Mouse (Mus musculus) retina, embryonic 14.5 days (tissue): ENCODE results near the gene Rab34.

Experiments used
- DNase-seq: peaks from one replicate; pipeline ENCODE4 v3.0.0-alpha.2; 2015; ENCODE audit warnings: low spot score

Gene Rab34

DNA sequence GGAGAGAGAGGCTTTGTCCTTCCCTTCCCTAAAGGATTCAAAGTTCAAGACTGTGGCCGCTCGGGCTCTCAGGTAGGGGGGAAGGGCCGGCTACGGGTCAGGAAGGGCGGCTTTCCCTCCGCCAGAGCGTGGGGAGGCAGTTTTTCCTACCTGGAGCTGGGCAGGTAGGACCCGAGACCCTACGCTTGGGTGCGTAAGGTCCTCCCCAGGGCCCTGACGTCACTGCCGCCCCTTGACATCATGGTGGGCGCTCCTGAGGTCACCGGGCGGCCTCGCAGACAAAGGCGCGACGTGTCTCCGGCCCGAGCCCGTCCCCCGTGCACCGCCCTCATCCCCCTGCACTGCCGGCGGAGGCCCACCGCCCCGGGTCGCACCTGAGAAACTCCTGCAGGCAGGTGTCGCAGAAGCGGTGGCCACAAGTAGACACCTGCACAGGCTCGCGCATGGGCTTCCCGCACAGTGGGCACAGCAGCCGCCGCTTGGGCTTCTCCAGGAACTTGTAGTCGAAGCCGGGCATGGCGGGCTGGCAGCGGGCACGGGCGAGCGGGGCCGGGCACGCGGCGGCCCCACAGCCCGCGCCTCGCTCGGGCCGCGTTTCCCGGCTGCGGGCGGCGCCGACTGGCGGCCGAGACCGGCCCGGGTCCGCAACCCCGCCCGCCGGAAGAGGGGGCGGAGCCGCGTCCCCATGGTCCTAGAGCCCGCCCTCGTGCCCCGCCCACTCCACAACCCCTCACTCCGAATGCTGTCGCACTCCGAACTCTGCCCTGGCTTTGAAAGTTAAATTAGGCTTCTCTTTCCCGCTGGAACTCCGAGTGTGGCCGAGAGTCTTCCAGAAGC lies 23.1 kb upstream of the Rab34 start, which contains the start of gene Traf4:
Gene Traf4, minus strand, starts transcription at position 666 of the 837 bp plus-strand sequence.
- DNase-seq, result peak; percentile 92

GRCm38 (mm10) chr11:78165761-78166109 lies 22.5 kb upstream of the Rab34 start:
- no peak for DNase-seq

GRCm38 (mm10) chr11:78166161-78166560 lies 22.1 kb upstream of the Rab34 start:
- no peak for DNase-seq

DNA sequence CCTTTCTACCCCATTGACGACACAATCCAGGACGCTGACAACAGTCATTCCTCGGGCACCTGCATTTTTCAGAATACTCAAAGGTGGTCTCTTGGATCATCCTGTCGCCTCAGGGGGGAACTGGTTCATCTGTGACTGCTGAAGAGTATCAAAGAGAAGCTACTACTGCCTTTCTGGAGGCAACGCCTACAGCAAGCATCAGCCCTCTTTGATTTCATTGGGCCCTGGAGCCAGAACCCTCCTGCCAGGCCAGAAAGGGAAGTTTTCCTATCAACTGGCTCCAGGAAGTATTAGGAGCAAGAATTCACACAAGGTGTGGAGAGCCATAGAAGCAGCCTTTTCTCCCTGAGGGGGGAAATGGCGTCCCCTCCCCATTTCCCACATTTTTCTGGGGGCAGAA lies 21.6 kb upstream of the Rab34 start:
- DNase-seq, result no peak

DNA sequence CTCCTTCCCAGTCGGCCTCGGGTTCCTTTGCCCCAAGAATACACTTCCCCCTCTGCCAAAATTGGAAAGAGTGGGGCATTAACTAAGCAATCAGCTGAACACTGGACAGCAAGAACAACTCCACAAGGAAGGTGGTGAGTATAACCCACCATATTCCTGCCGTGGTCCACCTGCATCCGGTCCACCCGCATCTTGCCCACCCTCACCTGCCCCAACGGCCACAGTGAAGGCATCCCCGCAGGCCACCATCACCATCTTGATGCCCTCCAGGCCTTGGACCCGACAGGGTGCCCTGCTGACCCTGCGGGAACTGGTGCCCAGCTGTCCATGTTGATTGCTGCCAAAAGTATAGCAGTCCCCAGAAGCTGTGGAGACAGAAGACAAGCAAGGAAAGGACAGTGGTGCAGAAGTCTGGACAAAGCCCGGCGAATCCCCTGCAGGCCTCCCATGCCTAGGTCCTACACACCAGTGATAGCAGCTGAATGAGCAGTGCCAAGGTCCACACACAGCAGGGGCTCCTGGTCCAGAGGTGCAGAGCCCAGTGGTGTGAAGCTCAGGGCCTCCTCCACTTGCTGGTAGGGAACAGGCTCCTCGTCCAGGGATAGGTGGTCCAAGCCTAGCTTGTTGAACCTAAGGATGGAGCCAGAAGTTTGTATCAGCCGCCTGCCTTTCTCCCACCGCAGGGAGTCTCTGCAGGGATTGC lies 20.8 kb upstream of the Rab34 start:
- DNase-seq, result no peak

DNA sequence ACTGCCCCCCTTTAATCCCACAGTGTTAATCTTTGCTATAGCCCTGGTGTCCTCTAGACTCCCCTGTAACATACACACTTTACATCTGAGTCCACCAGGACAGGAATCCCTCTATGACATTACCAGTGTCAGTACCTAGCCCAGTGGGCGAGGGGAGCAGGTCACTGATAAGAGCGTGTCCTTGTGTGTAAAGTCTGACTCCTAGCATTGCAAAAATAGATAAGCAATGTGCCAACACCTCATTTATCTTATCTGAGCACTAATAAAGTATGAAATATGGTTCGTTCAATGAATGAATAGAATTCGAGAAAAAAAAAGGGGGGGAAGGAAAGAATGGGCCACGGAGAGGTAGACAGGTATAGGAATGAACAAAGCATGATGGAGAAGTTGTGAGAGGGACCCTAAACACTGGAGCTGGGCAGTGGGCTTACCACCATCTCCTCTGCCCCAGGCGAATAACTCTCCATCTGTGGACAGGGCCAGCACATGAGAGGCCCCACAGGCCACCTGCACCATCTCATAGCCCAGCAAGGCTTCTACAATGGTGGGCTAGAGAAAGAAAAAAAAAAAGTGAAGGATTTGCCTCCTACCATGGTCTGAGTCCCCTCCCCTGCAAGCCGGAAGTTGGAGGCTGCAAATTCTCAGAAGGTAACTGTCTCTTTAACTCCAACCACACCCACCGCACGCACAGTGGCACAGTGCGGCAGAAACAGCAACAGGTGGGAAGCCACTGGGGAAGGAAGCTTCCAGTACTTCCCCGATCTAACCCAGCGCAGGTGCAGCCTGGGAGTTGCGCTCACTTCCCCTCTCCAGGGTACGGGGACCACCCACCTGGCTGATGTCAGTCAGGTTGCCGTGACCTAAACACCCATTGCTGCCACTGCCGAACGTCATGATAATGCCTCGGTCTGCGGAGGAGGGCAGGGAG lies 19.4 kb upstream of the Rab34 start:
- DNase-seq, result no peak

DNA sequence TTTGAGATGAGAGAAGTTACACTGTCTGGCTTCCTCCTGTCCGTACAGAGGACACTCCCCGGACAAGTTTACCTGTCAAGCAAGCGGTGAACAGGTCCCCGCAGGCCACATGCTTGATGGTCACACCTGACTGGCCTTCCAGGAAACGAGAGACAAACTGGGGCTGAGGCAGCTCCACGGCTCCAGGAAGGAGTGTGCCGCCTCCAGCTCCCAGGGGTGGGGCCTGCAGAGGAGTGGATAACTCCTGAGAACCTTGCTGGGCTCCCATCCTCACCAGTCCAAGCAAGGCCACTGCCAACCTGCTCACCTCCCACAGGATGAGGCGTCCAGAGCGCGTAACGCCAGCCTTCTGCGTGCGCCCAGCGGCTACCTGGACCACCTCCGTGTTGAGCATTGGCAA lies 17.9 kb upstream of the Rab34 start:
- no peak for DNase-seq

GRCm38 (mm10) chr11:78171328-78171727 lies 16.9 kb upstream of the Rab34 start:
- no peak for DNase-seq

- peak; percentile 45 for DNase-seq
Observed at GRCm38 (mm10) chr11:78172034-78172747, 16.0 kb upstream of the Rab34 start.

GRCm38 (mm10) chr11:78172748-78173383 lies 15.4 kb upstream of the Rab34 start:
- DNase-seq, result no peak

GRCm38 (mm10) chr11:78174506-78174905 lies 13.7 kb upstream of the Rab34 start:
- DNase-seq, result no peak

DNA sequence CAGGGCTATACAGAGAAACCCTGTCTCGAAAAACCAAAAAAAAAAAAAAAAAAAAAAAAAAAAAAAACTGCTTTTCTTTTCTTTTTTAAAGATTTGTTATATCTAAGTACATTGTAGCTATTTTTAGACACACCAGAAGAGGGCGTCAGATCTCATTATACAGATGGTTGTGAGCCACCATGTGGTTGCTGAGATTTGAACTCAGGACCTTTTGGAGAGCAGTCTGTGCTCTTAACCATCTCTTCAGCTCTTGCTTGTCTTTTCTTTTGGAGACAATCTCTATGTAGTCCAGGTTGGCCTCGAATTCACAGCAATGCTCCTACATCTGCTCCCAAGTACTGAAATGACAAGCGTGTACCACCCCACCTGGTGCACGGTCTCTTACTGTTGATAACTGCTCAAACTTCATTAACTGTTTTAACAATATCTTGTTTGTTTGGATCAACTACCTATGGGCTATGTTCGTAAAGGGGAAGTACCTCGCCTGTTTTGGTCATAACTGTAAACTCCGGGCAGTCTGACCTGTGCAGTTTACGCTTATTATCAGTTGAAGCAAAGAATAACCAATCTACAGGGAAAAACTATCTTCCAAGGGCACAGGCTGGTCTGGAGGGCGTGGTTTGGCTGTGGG lies 12.3 kb upstream of the Rab34 start:
- DNase-seq, result peak; percentile 50

GRCm38 (mm10) chr11:78176402-78176862 lies 11.8 kb upstream of the Rab34 start, which contains the start of the genes Nek8 and Tlcd1:
Gene Nek8, minus strand, starts transcription at chr11:78176675.
Gene Tlcd1, plus strand, starts transcription at chr11:78176711.
- DNase-seq, result peak; percentile 95

GRCm38 (mm10) chr11:78176905-78177331 lies 11.3 kb upstream of the Rab34 start:
- DNase-seq, result no peak

DNA sequence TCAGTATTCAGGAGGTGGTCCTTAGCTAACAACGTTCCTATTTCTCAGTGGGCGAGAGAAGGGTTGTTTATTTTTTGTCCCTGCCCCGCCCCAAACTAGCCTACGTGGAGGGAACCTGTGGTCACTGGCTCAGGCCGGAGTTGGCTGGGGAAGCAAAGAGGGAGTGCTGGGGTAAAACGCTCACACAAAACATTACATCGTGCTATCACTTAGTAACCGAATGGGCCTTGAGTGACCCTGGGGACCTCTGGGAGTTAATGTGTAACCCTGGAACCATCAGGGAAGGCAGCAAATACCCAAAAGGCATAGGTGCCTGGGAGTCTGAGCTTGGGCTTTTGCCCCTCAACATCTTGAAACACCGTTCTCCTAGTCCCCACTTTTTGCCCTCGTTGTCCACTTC lies 10.8 kb upstream of the Rab34 start:
- DNase-seq, result no peak

GRCm38 (mm10) chr11:78177903-78178858 lies 10.0 kb upstream of the Rab34 start:
- peak; percentile 98 for DNase-seq

GRCm38 (mm10) chr11:78178859-78179437 lies 9.3 kb upstream of the Rab34 start:
- peak; percentile 52 for DNase-seq

- DNase-seq, result no peak
Observed at GRCm38 (mm10) chr11:78179438-78179999, 8.7 kb upstream of the Rab34 start.
